Mouse (Mus musculus) stomach, postnatal 0 days (tissue): Measurements from ENCODE around the gene Hmgcl.

Experiments
- CTCF ChIP-seq: IDR thresholded peaks from 2 replicates; pipeline ENCODE4 v1.5.1; 2016; ENCODE audit warnings: antibody characterized with exemption, low read depth, mild to moderate bottlenecking, moderate library complexity
- EP300 ChIP-seq: optimal IDR thresholded peaks from 2 replicates; pipeline ENCODE3; 2016; ENCODE audit warnings: antibody characterized with exemption

- TF ChIP-seq CTCF: no peak
- no peak for TF ChIP-seq EP300
Measured at GRCm38 (mm10) chr4:135958354-135958753, 12.1 kb downstream of the Hmgcl start.
